Mouse (Mus musculus): ENCODE measurements around the gene Ifnk. TPM values are rescaled to one million over a fixed set of nuclear protein-coding genes. Genes with fewer than 3 reads are reported as not detected.

Ifnk gene
- polyA plus RNA-seq, 1 experiment from 2014 or later, result 0.13 TPM

GRCm38 (mm10) chr4:35140317-35140716 lies 11.5 kb upstream of the Ifnk start:
- 46% methylated on average over 6 of the region's 6 CpGs for WGBS (ENCODE audit: insufficient replicate concordance)
- Histone ChIP-seq H3K9ac (no peak overlapping the region), H3K27me3 (no peaks in the 10 kb centered on the region), H3K27ac (no peak overlapping the region), H3K4me3 (replicated peaks) (no peak overlapping the region), H3K4me1 (replicated peaks) (peaks cover 31% of the 10 kb centered on the region), H3K9me3 (replicated peaks) (no peaks in the 10 kb centered on the region), H3K36me3 (no peaks in the 10 kb centered on the region), H3K4me2 (no peak overlapping the region)
- ATAC-seq (ENCODE audit: low read depth) (no peak), DNase-seq (no peak)

GRCm38 (mm10) chr4:35143472-35144102 lies 8.3 kb upstream of the Ifnk start:
- H3K36me3 ChIP-seq, result no peaks in the 10 kb centered on the region
- no peak overlapping the region for H3K4me3 ChIP-seq (replicated peaks)
- H3K27me3 ChIP-seq, result no peaks in the 10 kb centered on the region
- ATAC-seq (ENCODE audit: low read depth) (no peak), DNase-seq (no peak)
- no peak overlapping the region for H3K4me2 ChIP-seq
- H3K27ac ChIP-seq, result no peak overlapping the region
- 73% methylated on average over 12 of the region's 12 CpGs for WGBS (ENCODE audit: insufficient replicate concordance)
- no peak overlapping the region for H3K9ac ChIP-seq
- no peaks in the 10 kb centered on the region for H3K9me3 ChIP-seq (replicated peaks)
- 0 out of 2 replicates have a peak, but pooled peaks cover 4% of the 10 kb centered on the region for H3K4me1 ChIP-seq (replicated peaks)

- Histone ChIP-seq H3K27me3 (no peaks in the 10 kb centered on the region), H3K4me1 (replicated peaks) (no peaks in the 10 kb centered on the region), H3K36me3 (no peaks in the 10 kb centered on the region), H3K4me2 (no peak overlapping the region), H3K4me3 (replicated peaks) (no peak overlapping the region), H3K9me3 (replicated peaks) (no peaks in the 10 kb centered on the region), H3K27ac (no peak overlapping the region), H3K9ac (no peak overlapping the region)
- DNase-seq, result no peak
- WGBS (ENCODE audit: insufficient replicate concordance), result 70% methylated on average over 10 of the region's 10 CpGs
- ATAC-seq (ENCODE audit: low read depth), result no peak
These were observed 6.1 kb upstream of the Ifnk start for GRCm38 (mm10) chr4:35145726-35146125.

GRCm38 (mm10) chr4:35146597-35146996 lies 5.3 kb upstream of the Ifnk start:
- Histone ChIP-seq H3K4me3 (replicated peaks) (no peak overlapping the region), H3K4me1 (replicated peaks) (no peaks in the 10 kb centered on the region), H3K9ac (no peak overlapping the region), H3K27me3 (no peaks in the 10 kb centered on the region), H3K36me3 (no peaks in the 10 kb centered on the region), H3K9me3 (replicated peaks) (no peaks in the 10 kb centered on the region), H3K27ac (no peak overlapping the region), H3K4me2 (no peak overlapping the region)
- 76% methylated on average over 5 of the region's 5 CpGs for WGBS (ENCODE audit: insufficient replicate concordance)
- ATAC-seq (ENCODE audit: low read depth) (no peak), DNase-seq (no peak)

GRCm38 (mm10) chr4:35148326-35148725 lies 3.5 kb upstream of the Ifnk start:
- Histone ChIP-seq H3K27me3 (no peaks in the 10 kb centered on the region), H3K4me1 (replicated peaks) (no peaks in the 10 kb centered on the region), H3K9me3 (replicated peaks) (no peaks in the 10 kb centered on the region), H3K36me3 (no peaks in the 10 kb centered on the region), H3K4me3 (replicated peaks) (no peak overlapping the region), H3K27ac (no peak overlapping the region), H3K9ac (no peak overlapping the region), H3K4me2 (no peak overlapping the region)
- no peak for DNase-seq
- no peak for ATAC-seq (ENCODE audit: low read depth)
- 68% methylated on average over 4 of the region's 4 CpGs for WGBS (ENCODE audit: insufficient replicate concordance)

- DNase-seq (no peak), ATAC-seq (ENCODE audit: low read depth) (no peak)
- no peak overlapping the region for H3K9ac ChIP-seq
- H3K27me3 ChIP-seq, result peaks cover 10% of the 10 kb centered on the region
- H3K4me3 ChIP-seq (replicated peaks), result no peak overlapping the region
- H3K27ac ChIP-seq, result no peak overlapping the region
- no peaks in the 10 kb centered on the region for H3K36me3 ChIP-seq
- H3K4me1 ChIP-seq (replicated peaks), result peaks cover 4% of the 10 kb centered on the region
- no peak overlapping the region for H3K4me2 ChIP-seq
- no peaks in the 10 kb centered on the region for H3K9me3 ChIP-seq (replicated peaks)
- WGBS (ENCODE audit: insufficient replicate concordance), result 60% methylated on average over 3 of the region's 3 CpGs
These were observed 1.1 kb upstream of the Ifnk start for GRCm38 (mm10) chr4:35150706-35151105.

GRCm38 (mm10) chr4:35154051-35154450 lies 2.2 kb downstream of the Ifnk start:
- Histone ChIP-seq H3K27me3 (peaks cover 19% of the 10 kb centered on the region), H3K36me3 (no peaks in the 10 kb centered on the region), H3K9me3 (replicated peaks) (no peaks in the 10 kb centered on the region), H3K4me3 (replicated peaks) (no peak overlapping the region), H3K27ac (no peak overlapping the region), H3K9ac (no peak overlapping the region), H3K4me1 (replicated peaks) (peaks cover 18% of the 10 kb centered on the region), H3K4me2 (no peak overlapping the region)
- ATAC-seq (ENCODE audit: low read depth) (no peak), DNase-seq (no peak)
- WGBS (ENCODE audit: insufficient replicate concordance), result 54% methylated on average over 3 of the region's 3 CpGs

- DNase-seq, result peak; percentile 13
- Histone ChIP-seq H3K27ac (peak overlapping the region; percentile 71), H3K4me1 (replicated peaks) (peaks cover 18% of the 10 kb centered on the region), H3K9ac (peak overlapping the region; percentile 75), H3K27me3 (peaks cover 19% of the 10 kb centered on the region), H3K36me3 (no peaks in the 10 kb centered on the region), H3K4me2 (peak overlapping the region; percentile 80), H3K4me3 (replicated peaks) (peak overlapping the region; percentile 65), H3K9me3 (replicated peaks) (no peaks in the 10 kb centered on the region)
- peak; percentile 72 for ATAC-seq (ENCODE audit: low read depth)
- WGBS (ENCODE audit: insufficient replicate concordance), result 21% methylated on average over 20 of the region's 20 CpGs
These were observed 3.5 kb downstream of the Ifnk start for GRCm38 (mm10) chr4:35155132-35155922.

GRCm38 (mm10) chr4:35156149-35156611 lies 4.3 kb downstream of the Ifnk start:
- Histone ChIP-seq H3K27me3 (peaks cover 19% of the 10 kb centered on the region), H3K4me3 (replicated peaks) (peak overlapping the region; percentile 65), H3K27ac (peak overlapping the region; percentile 71), H3K4me2 (peak overlapping the region; percentile 80), H3K9ac (peak overlapping the region; percentile 75), H3K4me1 (replicated peaks) (peaks cover 18% of the 10 kb centered on the region), H3K36me3 (no peaks in the 10 kb centered on the region), H3K9me3 (replicated peaks) (no peaks in the 10 kb centered on the region)
- ATAC-seq (ENCODE audit: low read depth) (peak; percentile 61), DNase-seq (peak; percentile 30)
- under 1% methylated on average over 26 of the region's 26 CpGs for WGBS (ENCODE audit: insufficient replicate concordance)

GRCm38 (mm10) chr4:35156751-35157611 lies 5.1 kb downstream of the Ifnk start, which contains the start of gene Mob3b:
Gene Mob3b (minus strand): TSS chr4:35157484.
- Histone ChIP-seq H3K36me3 (no peaks in the 10 kb centered on the region), H3K4me1 (replicated peaks) (peaks cover 18% of the 10 kb centered on the region), H3K9ac (peak within 1 kb of the TSS; percentile 75), H3K4me2 (peak within 1 kb of the TSS; percentile 80), H3K27ac (peak within 1 kb of the TSS; percentile 71), H3K27me3 (peaks cover 19% of the 10 kb centered on the region), H3K9me3 (replicated peaks) (no peaks in the 10 kb centered on the region), H3K4me3 (replicated peaks) (peak within 1 kb of the TSS; percentile 65)
- ATAC-seq (ENCODE audit: low read depth) (peak; percentile 72), DNase-seq (peak; percentile 57)
- WGBS (ENCODE audit: insufficient replicate concordance), result under 1% methylated on average over 50 of the region's 50 CpGs

- WGBS (ENCODE audit: insufficient replicate concordance), result 31% methylated on average over 11 of the region's 11 CpGs
- Histone ChIP-seq H3K36me3 (no peaks in the 10 kb centered on the region), H3K4me3 (replicated peaks) (peak overlapping the region; percentile 65; the same call in 1 of the 2 replicates), H3K27me3 (peaks cover 19% of the 10 kb centered on the region), H3K4me1 (replicated peaks) (peaks cover 18% of the 10 kb centered on the region), H3K9ac (no peak overlapping the region), H3K9me3 (replicated peaks) (no peaks in the 10 kb centered on the region), H3K4me2 (peak overlapping the region; percentile 80; the same call in 1 of the 2 replicates), H3K27ac (no peak overlapping the region)
- ATAC-seq (ENCODE audit: low read depth), result no peak
- no peak for DNase-seq
These were observed 6.0 kb downstream of the Ifnk start for GRCm38 (mm10) chr4:35157815-35158214.

All from liver, embryonic 13.5 days (tissue).